Mouse (Mus musculus) frontal cortex, adult 2 months (tissue): ENCODE measurements at regions not wholly inside any gene's neighbourhood (a gene's known extent, or its start where the extent isn't known, plus 50 kb on each side); places are given as distances from the start of the nearest gene placed in this dataset.

ENCODE experiments used
- DNase-seq, 2 experiments: peaks; one replicate each; pipeline ENCODE4 v3.0.0; 2022; ENCODE audit warnings: low spot score in 1 of 2; ENCODE audit errors: extremely low spot score in 1 of 2

- DNase-seq: no peak
Measured at GRCm38 (mm10) chr3:48911758-48912157, 845.4 kb downstream of the Pcdh18 start.

GRCm38 (mm10) chr3:48890403-48890802, 866.7 kb downstream of the Pcdh18 start:
- no peak for DNase-seq

GRCm38 (mm10) chr3:48887885-48888284, 869.2 kb downstream of the Pcdh18 start:
- no peak for DNase-seq

GRCm38 (mm10) chr3:48869527-48869926, 887.6 kb downstream of the Pcdh18 start:
- DNase-seq: no peak

DNA sequence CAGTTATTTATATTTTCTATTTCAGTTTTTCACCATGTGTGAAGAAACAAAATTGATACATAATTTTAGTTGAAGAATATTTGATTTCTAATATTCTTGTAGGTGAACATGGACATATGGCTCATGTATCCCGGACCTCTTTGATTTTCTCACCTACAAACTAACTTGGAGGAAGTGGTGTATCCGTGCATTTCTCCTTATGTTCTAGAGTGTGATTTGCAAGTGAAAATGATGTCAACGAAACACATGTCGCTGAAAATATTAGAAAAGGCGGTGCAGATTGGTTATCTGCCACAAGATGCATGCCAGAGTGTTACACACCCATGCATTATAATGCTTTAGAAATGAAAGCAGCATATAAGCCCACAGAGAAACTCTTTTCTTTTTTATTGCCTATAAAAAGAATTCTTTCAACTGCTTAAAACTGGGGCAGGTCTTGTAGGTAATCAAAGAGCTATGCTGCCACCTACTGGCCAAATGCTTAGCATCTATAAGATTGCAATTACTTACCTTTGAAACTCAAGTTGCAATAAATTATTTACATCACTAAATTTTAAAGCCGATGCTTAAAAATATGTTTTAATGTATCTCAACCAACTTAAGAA, 911.0 kb downstream of the Pcdh18 start:
- peak; percentile 49 to 94 for DNase-seq

DNA sequence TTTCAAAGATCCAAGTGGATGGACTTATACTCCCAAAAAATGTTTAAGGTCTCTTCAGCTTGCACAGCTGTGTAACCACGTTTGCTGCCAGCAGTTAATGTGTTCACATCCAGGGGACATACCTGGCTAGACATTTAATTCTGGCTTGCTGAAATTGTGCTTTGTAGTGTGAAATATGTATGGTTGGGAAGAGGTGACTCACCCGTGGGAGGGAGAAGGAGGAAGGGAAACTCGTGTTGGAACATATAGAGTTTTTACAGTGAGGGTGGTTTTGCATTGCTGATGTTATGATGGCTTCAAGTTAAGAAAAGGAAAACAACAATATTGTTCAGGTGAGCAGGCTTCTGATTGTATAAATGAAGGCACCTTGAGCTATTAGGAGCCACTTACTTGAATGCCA, 916.4 kb downstream of the Pcdh18 start:
- peak; percentile 4 to 28 for DNase-seq

- no peak for DNase-seq
Measured at GRCm38 (mm10) chr3:48823360-48823759, 933.8 kb downstream of the Pcdh18 start.

DNA sequence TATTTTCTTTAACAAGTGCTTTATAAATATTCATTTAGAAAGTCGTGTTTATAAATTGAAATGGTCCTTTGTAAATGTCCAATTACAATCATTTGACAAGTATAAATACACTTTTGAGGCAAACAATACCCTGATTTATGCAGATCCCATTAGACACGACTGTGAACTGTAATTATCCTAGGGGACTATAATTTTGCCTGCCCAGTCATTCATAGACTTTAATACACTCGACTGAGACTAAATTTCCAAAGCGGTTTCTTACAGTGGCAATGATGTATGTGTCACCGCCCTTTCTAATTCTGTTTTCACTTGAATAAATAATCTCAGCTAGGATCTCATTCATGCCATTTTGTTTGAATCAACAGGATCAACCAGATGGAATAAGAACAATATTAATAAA, 952.7 kb downstream of the Pcdh18 start:
- no peak for DNase-seq

DNA sequence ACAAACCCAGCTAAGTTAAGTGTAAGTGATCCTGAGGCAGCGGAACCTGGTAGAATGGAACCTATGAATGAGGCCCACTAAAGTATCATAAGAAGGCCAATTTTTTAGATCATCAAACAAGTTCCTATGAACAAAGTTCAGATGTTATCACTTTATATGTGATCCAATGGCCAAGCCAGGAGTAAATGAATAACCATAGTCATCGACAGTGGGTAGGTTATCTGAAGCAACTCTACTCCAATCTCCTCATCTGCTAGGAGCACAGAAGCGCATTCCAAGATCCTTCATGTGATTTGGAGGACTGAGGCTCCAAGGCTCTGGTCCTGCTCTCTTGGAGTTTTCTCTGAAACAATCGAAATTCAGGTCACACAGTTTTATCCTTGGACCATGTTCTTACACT, 985.4 kb downstream of the Pcdh18 start:
- DNase-seq: no peak
